Mouse (Mus musculus): ENCODE data around the gene Ptprn2. TPM values are rescaled to one million over a fixed set of nuclear protein-coding genes. Genes with fewer than 3 reads are reported as not detected.

Gene Ptprn2
- polyA plus RNA-seq, 1 experiment from 2014 or later, result 0.07 TPM

DNA sequence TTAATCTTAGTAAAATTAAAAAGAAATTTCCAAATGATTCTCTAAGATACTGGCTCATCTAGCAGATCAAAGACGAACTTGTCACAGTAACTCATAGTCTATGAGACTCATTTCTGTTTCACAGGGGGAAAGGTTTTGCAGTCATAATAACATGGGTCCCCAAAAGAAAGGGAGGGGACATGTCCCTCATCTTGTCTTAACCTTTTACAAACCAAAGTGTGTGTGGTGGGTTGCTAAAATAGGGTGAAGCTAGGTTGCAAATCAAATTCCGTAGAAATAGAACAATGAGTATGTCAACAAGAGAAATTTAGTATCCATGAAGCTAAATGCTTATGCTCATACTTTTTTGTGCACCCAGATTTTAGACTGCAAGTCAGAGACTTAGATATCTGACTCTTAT, 671.7 kb downstream of the Ptprn2 start:
- no peak overlapping the region for H3K9ac ChIP-seq (ENCODE audit: low read length)
- ATAC-seq (replicated peaks; ENCODE audit: extremely low read depth, insufficient read depth, low FRiP score), result no peak
- 77% methylated on average over 2 of the region's 2 CpGs for WGBS

DNA sequence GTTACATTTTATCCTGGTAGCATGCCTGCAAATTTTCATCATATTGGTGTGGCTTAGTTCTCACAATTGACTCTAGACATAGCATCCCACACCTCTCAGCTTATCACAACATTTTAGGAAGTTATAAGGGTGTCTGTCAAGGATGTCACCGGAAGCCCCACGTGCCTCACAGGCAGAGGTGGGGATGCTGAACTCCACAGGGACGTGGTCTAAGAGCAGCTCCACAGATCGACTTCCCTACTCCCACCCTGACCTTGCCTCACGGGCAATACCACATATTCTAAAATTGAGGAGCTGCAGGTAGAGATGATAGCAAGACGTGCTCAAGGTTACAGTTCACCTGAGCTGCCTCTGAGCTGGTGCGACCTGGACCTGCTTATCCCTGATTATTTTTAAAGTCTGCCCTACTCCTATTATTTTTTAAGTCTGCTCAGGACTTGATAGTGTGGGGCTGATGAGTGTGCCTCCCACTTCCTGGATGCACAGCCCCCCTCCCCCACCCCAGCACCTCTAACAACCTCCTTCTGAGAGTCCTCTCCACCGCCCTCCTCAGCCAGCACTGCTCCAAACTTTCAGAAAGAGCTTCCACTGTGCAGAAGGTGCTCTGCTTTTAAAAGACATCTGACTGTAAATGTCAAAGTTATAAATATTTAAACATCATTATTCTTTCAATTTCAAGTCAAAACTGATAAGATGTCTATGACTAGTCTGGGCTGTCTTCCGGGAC, 672.3 kb downstream of the Ptprn2 start:
- H3K27ac ChIP-seq (ENCODE audit: low read length), result no peak overlapping the region
- no peaks in the 10 kb centered on the region for H3K9me3 ChIP-seq (replicated peaks; ENCODE audit: control insufficient read depth, low read length)
- no peak for ATAC-seq (replicated peaks; ENCODE audit: extremely low read depth, insufficient read depth, low FRiP score)
- no peak overlapping the region for H3K9ac ChIP-seq (ENCODE audit: low read length)
- H3K27me3 ChIP-seq (ENCODE audit: control insufficient read depth, insufficient read depth, low read length), result peaks cover 92% of the 10 kb centered on the region
- peaks cover 12% of the 10 kb centered on the region for H3K4me1 ChIP-seq (ENCODE audit: control insufficient read depth, insufficient read depth, low read length)
- WGBS, result 21% methylated on average over 9 of the region's 9 CpGs
- H3K4me3 ChIP-seq (ENCODE audit: low read length), result no peak overlapping the region
- H3K4me2 ChIP-seq (ENCODE audit: low read depth, low read length), result no peak overlapping the region
- H3K36me3 ChIP-seq (ENCODE audit: control insufficient read depth, insufficient read depth), result no peaks in the 10 kb centered on the region

More for the DNA sequence above, 671.7 kb downstream of the Ptprn2 start:
- H3K4me3 ChIP-seq (ENCODE audit: low read length), result no peak overlapping the region
- H3K9me3 ChIP-seq (replicated peaks; ENCODE audit: control insufficient read depth, low read length), result no peaks in the 10 kb centered on the region
- H3K27me3 ChIP-seq (ENCODE audit: control insufficient read depth, insufficient read depth, low read length), result peaks cover 95% of the 10 kb centered on the region
- no peak overlapping the region for H3K27ac ChIP-seq (ENCODE audit: low read length)
- peaks cover 15% of the 10 kb centered on the region for H3K4me1 ChIP-seq (ENCODE audit: control insufficient read depth, insufficient read depth, low read length)
- no peaks in the 10 kb centered on the region for H3K36me3 ChIP-seq (ENCODE audit: control insufficient read depth, insufficient read depth)
- no peak overlapping the region for H3K4me2 ChIP-seq (ENCODE audit: low read depth, low read length)

GRCm38 (mm10) chr12:117158950-117159668, 673.6 kb downstream of the Ptprn2 start:
- no peak overlapping the region for H3K27ac ChIP-seq (ENCODE audit: low read length)
- no peak for ATAC-seq (replicated peaks; ENCODE audit: extremely low read depth, insufficient read depth, low FRiP score)

DNA sequence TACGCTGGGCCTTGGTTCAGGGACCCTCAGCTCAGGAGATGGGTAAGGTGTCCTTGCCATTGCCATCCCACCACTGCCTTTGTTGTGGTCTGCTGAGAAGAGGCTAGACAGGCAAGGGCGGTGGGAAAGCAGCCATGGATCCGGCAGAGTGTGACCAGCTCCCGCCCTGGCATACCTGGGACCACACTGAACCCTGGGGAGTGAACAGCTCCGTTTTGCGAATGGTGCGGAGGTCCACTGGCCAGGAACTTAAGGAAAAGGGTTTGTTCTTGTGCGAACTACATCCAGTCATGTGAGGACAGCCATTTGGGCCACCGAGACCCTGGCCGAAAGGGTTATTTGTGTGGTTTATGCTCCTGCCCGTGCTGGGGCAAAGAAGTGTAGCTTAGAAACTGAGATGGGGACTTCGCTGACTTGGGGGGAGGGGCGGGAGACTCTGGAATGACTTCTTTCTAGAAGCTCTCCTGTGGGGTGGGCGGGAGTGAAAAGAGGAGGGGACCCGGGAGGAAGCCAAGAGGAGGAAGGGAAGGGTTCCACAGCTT, 674.2 kb downstream of the Ptprn2 start:
- Histone ChIP-seq H3K4me1 (ENCODE audit: control insufficient read depth, insufficient read depth, low read length) (peaks cover 3% of the 10 kb centered on the region; the same call in 1 of the 2 replicates), H3K27ac (ENCODE audit: low read length) (no peak overlapping the region), H3K9ac (ENCODE audit: low read length) (no peak overlapping the region), H3K27me3 (ENCODE audit: control insufficient read depth, insufficient read depth, low read length) (peaks cover 77% of the 10 kb centered on the region), H3K4me2 (ENCODE audit: low read depth, low read length) (peak overlapping the region; percentile 65), H3K4me3 (ENCODE audit: low read length) (peak overlapping the region; percentile 38), H3K36me3 (ENCODE audit: control insufficient read depth, insufficient read depth) (no peaks in the 10 kb centered on the region), H3K9me3 (replicated peaks; ENCODE audit: control insufficient read depth, low read length) (no peaks in the 10 kb centered on the region)
- ATAC-seq (replicated peaks; ENCODE audit: extremely low read depth, insufficient read depth, low FRiP score), result no peak
- WGBS, result 9% methylated on average over 15 of the region's 15 CpGs

More at GRCm38 (mm10) chr12:117158950-117159668, 673.6 kb downstream of the Ptprn2 start:
- peak overlapping the region; percentile 65; the same call in 1 of the 2 replicates for H3K4me2 ChIP-seq (ENCODE audit: low read depth, low read length)
- H3K9me3 ChIP-seq (replicated peaks; ENCODE audit: control insufficient read depth, low read length), result no peaks in the 10 kb centered on the region
- peaks cover 6% of the 10 kb centered on the region for H3K4me1 ChIP-seq (ENCODE audit: control insufficient read depth, insufficient read depth, low read length)
- H3K4me3 ChIP-seq (ENCODE audit: low read length), result no peak overlapping the region; the same call in 1 of the 2 replicates
- H3K27me3 ChIP-seq (ENCODE audit: control insufficient read depth, insufficient read depth, low read length), result peaks cover 81% of the 10 kb centered on the region
- no peak overlapping the region for H3K9ac ChIP-seq (ENCODE audit: low read length)
- WGBS, result 16% methylated on average over 17 of the region's 17 CpGs
- H3K36me3 ChIP-seq (ENCODE audit: control insufficient read depth, insufficient read depth), result no peaks in the 10 kb centered on the region

GRCm38 (mm10) chr12:117160211-117160891, 674.8 kb downstream of the Ptprn2 start:
- H3K9ac ChIP-seq (ENCODE audit: low read length), result no peak overlapping the region

DNA sequence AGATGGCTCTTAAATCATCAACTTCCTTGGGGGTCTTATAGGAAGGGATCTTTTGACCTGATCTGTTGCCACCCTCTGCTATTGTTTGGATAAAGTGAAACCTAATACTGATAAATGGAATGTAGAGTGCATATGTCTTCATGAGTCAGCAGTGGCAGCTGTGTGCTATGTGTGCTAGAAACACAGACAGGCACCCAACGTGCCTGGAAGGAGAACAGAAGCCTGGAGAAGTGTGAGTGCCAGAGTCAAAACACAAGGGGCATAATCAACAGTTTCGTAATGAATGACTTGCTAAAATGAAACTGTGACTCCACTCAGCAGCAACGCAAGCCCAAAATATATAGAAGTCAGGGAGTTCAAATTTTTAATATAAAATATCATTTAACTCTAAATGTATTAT, 676.7 kb downstream of the Ptprn2 start:
- no peak overlapping the region for H3K27ac ChIP-seq (ENCODE audit: low read length)
- no peak overlapping the region for H3K9ac ChIP-seq (ENCODE audit: low read length)
- ATAC-seq (replicated peaks; ENCODE audit: extremely low read depth, insufficient read depth, low FRiP score), result no peak
- WGBS, result 56% methylated on average over 3 of the region's 3 CpGs
- H3K4me1 ChIP-seq (ENCODE audit: control insufficient read depth, insufficient read depth, low read length), result no peaks in the 10 kb centered on the region
- no peaks in the 10 kb centered on the region for H3K9me3 ChIP-seq (replicated peaks; ENCODE audit: control insufficient read depth, low read length)
- H3K36me3 ChIP-seq (ENCODE audit: control insufficient read depth, insufficient read depth), result no peaks in the 10 kb centered on the region
- H3K4me3 ChIP-seq (ENCODE audit: low read length), result no peak overlapping the region
- H3K4me2 ChIP-seq (ENCODE audit: low read depth, low read length), result no peak overlapping the region
- H3K27me3 ChIP-seq (ENCODE audit: control insufficient read depth, insufficient read depth, low read length), result peaks cover 61% of the 10 kb centered on the region

More at GRCm38 (mm10) chr12:117160211-117160891, 674.8 kb downstream of the Ptprn2 start:
- 9% methylated on average over 30 of the region's 30 CpGs for WGBS
- peak overlapping the region; percentile 38 for H3K4me3 ChIP-seq (ENCODE audit: low read length)
- no peaks in the 10 kb centered on the region for H3K9me3 ChIP-seq (replicated peaks; ENCODE audit: control insufficient read depth, low read length)
- no peak for ATAC-seq (replicated peaks; ENCODE audit: extremely low read depth, insufficient read depth, low FRiP score)
- peaks cover 75% of the 10 kb centered on the region for H3K27me3 ChIP-seq (ENCODE audit: control insufficient read depth, insufficient read depth, low read length)
- H3K4me2 ChIP-seq (ENCODE audit: low read depth, low read length), result peak overlapping the region; percentile 65
- H3K36me3 ChIP-seq (ENCODE audit: control insufficient read depth, insufficient read depth), result no peaks in the 10 kb centered on the region
- H3K4me1 ChIP-seq (ENCODE audit: control insufficient read depth, insufficient read depth, low read length), result no peaks in the 10 kb centered on the region; the same call in 1 of the 2 replicates
- H3K27ac ChIP-seq (ENCODE audit: low read length), result no peak overlapping the region

DNA sequence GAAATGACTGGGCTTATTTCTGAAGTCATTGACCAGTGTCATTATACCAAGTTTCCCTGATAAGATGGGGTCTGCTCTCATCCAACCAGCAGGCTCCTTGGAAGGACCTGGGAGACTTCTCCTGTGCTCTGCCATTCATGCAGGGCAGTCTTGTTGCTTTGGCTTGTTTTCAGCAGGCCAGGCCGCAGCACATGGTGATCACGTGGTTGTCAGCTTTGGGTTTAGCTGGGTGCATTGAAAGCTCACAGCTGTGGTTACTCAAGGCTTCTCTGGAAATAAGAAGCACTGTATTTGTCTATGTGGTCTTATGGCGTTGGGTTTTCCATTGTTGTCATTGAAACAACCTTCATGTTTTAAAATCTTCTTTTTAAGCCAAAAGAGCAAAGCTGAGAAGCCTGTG, 678.3 kb downstream of the Ptprn2 start:
- Histone ChIP-seq H3K4me3 (ENCODE audit: low read length) (no peak overlapping the region), H3K4me1 (ENCODE audit: control insufficient read depth, insufficient read depth, low read length) (no peaks in the 10 kb centered on the region), H3K9me3 (replicated peaks; ENCODE audit: control insufficient read depth, low read length) (no peaks in the 10 kb centered on the region), H3K9ac (ENCODE audit: low read length) (no peak overlapping the region), H3K27me3 (ENCODE audit: control insufficient read depth, insufficient read depth, low read length) (peaks cover 45% of the 10 kb centered on the region), H3K36me3 (ENCODE audit: control insufficient read depth, insufficient read depth) (no peaks in the 10 kb centered on the region), H3K4me2 (ENCODE audit: low read depth, low read length) (no peak overlapping the region), H3K27ac (ENCODE audit: low read length) (no peak overlapping the region)
- ATAC-seq (replicated peaks; ENCODE audit: extremely low read depth, insufficient read depth, low FRiP score), result no peak
- WGBS, result 53% methylated on average over 3 of the region's 3 CpGs

DNA sequence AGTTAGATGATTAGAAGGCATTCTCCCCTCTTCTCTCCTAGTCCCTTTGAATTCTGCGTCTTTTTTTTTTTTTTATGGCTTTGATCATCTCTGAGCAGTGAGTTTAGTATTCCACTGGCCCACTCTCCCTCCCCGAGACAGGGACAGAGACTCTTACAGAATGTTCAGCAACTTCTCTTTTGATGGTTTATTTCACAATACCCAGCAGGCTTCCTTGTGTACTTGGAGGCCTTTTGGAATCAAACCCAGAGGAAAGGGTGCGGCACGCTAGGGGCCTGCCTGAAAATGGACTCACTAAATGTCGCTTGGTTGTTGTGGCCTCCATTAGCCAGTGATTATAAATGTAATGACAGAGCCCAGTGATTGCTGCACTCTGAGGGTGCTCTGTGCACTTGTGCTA, 680.7 kb downstream of the Ptprn2 start:
- no peak overlapping the region for H3K4me2 ChIP-seq (ENCODE audit: low read depth, low read length)
- 89% methylated on average over 5 of the region's 5 CpGs for WGBS
- no peak for ATAC-seq (replicated peaks; ENCODE audit: extremely low read depth, insufficient read depth, low FRiP score)
- H3K4me3 ChIP-seq (ENCODE audit: low read length), result no peak overlapping the region
- H3K36me3 ChIP-seq (ENCODE audit: control insufficient read depth, insufficient read depth), result no peaks in the 10 kb centered on the region
- H3K9ac ChIP-seq (ENCODE audit: low read length), result no peak overlapping the region
- H3K9me3 ChIP-seq (replicated peaks; ENCODE audit: control insufficient read depth, low read length), result no peaks in the 10 kb centered on the region
- no peak overlapping the region for H3K27ac ChIP-seq (ENCODE audit: low read length)
- H3K4me1 ChIP-seq (ENCODE audit: control insufficient read depth, insufficient read depth, low read length), result 0 out of 2 replicates have a peak, but pooled peaks cover 2% of the 10 kb centered on the region
- peaks cover 20% of the 10 kb centered on the region for H3K27me3 ChIP-seq (ENCODE audit: control insufficient read depth, insufficient read depth, low read length)

Data from heart, embryonic 16.5 days (tissue).